Mouse (Mus musculus): ENCODE results near the gene Baiap3. TPM values are rescaled to one million over a fixed set of nuclear protein-coding genes. Genes with fewer than 3 reads are reported as not detected.

Baiap3 gene
- polyA plus RNA-seq (2012; ENCODE audit: insufficient read depth, insufficient read length, low replicate concordance, missing spikeins), result not detected in 2 replicates

- peak within 1 kb of the TSS; percentile 35 for H3K4me3 ChIP-seq (ENCODE audit: insufficient read depth, low read depth, low read length)
- no peak for TF ChIP-seq CTCF (IDR thresholded peaks at IDR 0.05; ENCODE audit: insufficient read depth, low read depth, low read length)
- no peak for TF ChIP-seq POLR2A (IDR thresholded peaks at IDR 0.05; ENCODE audit: insufficient read depth, low read depth, low read length)
- 6% methylated on average over 33 of the region's 35 CpGs for WGBS
Observed at GRCm38 (mm10) chr17:25256140-25256754, at the start of gene Baiap3. TSS of gene Baiap3 (minus strand) at chr17:25256364.

GRCm38 (mm10) chr17:25298094-25298493 lies 41.9 kb upstream of the Baiap3 start, which contains the start of gene Prss34:
TSS of gene Prss34 (plus strand) at chr17:25298394.
- Histone ChIP-seq H3K4me1 (ENCODE audit: control insufficient read depth, insufficient read depth, low read length) (no peaks in the 10 kb centered on the region), H3K4me3 (ENCODE audit: insufficient read depth, low read depth, low read length) (no peak within 1 kb of the TSS), H3K27ac (ENCODE audit: insufficient read depth, low read depth, low read length) (no peak within 1 kb of the TSS)
- TF ChIP-seq CTCF (IDR thresholded peaks at IDR 0.05; ENCODE audit: insufficient read depth, low read depth, low read length), result no peak
- no peak for TF ChIP-seq POLR2A (IDR thresholded peaks at IDR 0.05; ENCODE audit: insufficient read depth, low read depth, low read length)
- 85% methylated on average over 5 of the region's 5 CpGs for WGBS

More at GRCm38 (mm10) chr17:25256140-25256754, at the start of gene Baiap3:
- Histone ChIP-seq H3K27ac (ENCODE audit: insufficient read depth, low read depth, low read length) (no peak within 1 kb of the TSS), H3K4me1 (ENCODE audit: control insufficient read depth, insufficient read depth, low read length) (peaks cover 37% of the 10 kb centered on the region)

GRCm38 (mm10) chr17:25294111-25294510 lies 37.9 kb upstream of the Baiap3 start:
- WGBS, result 85% methylated on average over 1 of the region's 1 CpGs
- no peaks in the 10 kb centered on the region for H3K4me1 ChIP-seq (ENCODE audit: control insufficient read depth, insufficient read depth, low read length)
- H3K27ac ChIP-seq (ENCODE audit: insufficient read depth, low read depth, low read length), result no peak overlapping the region
- no peak for TF ChIP-seq CTCF (IDR thresholded peaks at IDR 0.05; ENCODE audit: insufficient read depth, low read depth, low read length)
- TF ChIP-seq POLR2A (IDR thresholded peaks at IDR 0.05; ENCODE audit: insufficient read depth, low read depth, low read length), result no peak
- H3K4me3 ChIP-seq (ENCODE audit: insufficient read depth, low read depth, low read length), result no peak overlapping the region

GRCm38 (mm10) chr17:25293495-25293894 lies 37.3 kb upstream of the Baiap3 start:
- H3K4me1 ChIP-seq (ENCODE audit: control insufficient read depth, insufficient read depth, low read length), result no peaks in the 10 kb centered on the region
- 85% methylated on average over 5 of the region's 5 CpGs for WGBS
- H3K4me3 ChIP-seq (ENCODE audit: insufficient read depth, low read depth, low read length), result no peak overlapping the region
- H3K27ac ChIP-seq (ENCODE audit: insufficient read depth, low read depth, low read length), result no peak overlapping the region
- TF ChIP-seq POLR2A (IDR thresholded peaks at IDR 0.05; ENCODE audit: insufficient read depth, low read depth, low read length) (no peak), CTCF (IDR thresholded peaks at IDR 0.05; ENCODE audit: insufficient read depth, low read depth, low read length) (no peak)

- H3K4me3 ChIP-seq (ENCODE audit: insufficient read depth, low read depth, low read length), result no peak overlapping the region
- H3K27ac ChIP-seq (ENCODE audit: insufficient read depth, low read depth, low read length), result no peak overlapping the region
- WGBS, result 34% methylated on average over 4 of the region's 4 CpGs
- no peaks in the 10 kb centered on the region for H3K4me1 ChIP-seq (ENCODE audit: control insufficient read depth, insufficient read depth, low read length)
- no peak for TF ChIP-seq POLR2A (IDR thresholded peaks at IDR 0.05; ENCODE audit: insufficient read depth, low read depth, low read length)
- TF ChIP-seq CTCF (IDR thresholded peaks at IDR 0.05; ENCODE audit: insufficient read depth, low read depth, low read length), result no peak
Observed at GRCm38 (mm10) chr17:25290411-25290810, 34.2 kb upstream of the Baiap3 start.

- 11% methylated on average over 4 of the region's 4 CpGs for WGBS
- H3K4me1 ChIP-seq (ENCODE audit: control insufficient read depth, insufficient read depth, low read length), result no peaks in the 10 kb centered on the region
Observed at GRCm38 (mm10) chr17:25288842-25289241, 32.7 kb upstream of the Baiap3 start.

GRCm38 (mm10) chr17:25285033-25285432 lies 28.9 kb upstream of the Baiap3 start:
- TF ChIP-seq CTCF (IDR thresholded peaks at IDR 0.05; ENCODE audit: insufficient read depth, low read depth, low read length) (peak; percentile 36; the same call in 1 of the 2 replicates), POLR2A (IDR thresholded peaks at IDR 0.05; ENCODE audit: insufficient read depth, low read depth, low read length) (no peak)
- no peak overlapping the region for H3K27ac ChIP-seq (ENCODE audit: insufficient read depth, low read depth, low read length)
- 14% methylated on average over 3 of the region's 3 CpGs for WGBS
- no peak overlapping the region for H3K4me3 ChIP-seq (ENCODE audit: insufficient read depth, low read depth, low read length)
- no peaks in the 10 kb centered on the region for H3K4me1 ChIP-seq (ENCODE audit: control insufficient read depth, insufficient read depth, low read length)

More at GRCm38 (mm10) chr17:25288842-25289241, 32.7 kb upstream of the Baiap3 start:
- no peak overlapping the region for H3K27ac ChIP-seq (ENCODE audit: insufficient read depth, low read depth, low read length)
- no peak overlapping the region for H3K4me3 ChIP-seq (ENCODE audit: insufficient read depth, low read depth, low read length)
- TF ChIP-seq POLR2A (IDR thresholded peaks at IDR 0.05; ENCODE audit: insufficient read depth, low read depth, low read length), result no peak
- no peak for TF ChIP-seq CTCF (IDR thresholded peaks at IDR 0.05; ENCODE audit: insufficient read depth, low read depth, low read length)

GRCm38 (mm10) chr17:25282133-25282532 lies 26.0 kb upstream of the Baiap3 start:
- TF ChIP-seq POLR2A (IDR thresholded peaks at IDR 0.05; ENCODE audit: insufficient read depth, low read depth, low read length) (no peak), CTCF (IDR thresholded peaks at IDR 0.05; ENCODE audit: insufficient read depth, low read depth, low read length) (no peak)
- H3K4me1 ChIP-seq (ENCODE audit: control insufficient read depth, insufficient read depth, low read length), result no peaks in the 10 kb centered on the region
- H3K4me3 ChIP-seq (ENCODE audit: insufficient read depth, low read depth, low read length), result no peak overlapping the region
- WGBS, result 46% methylated on average over 11 of the region's 11 CpGs
- no peak overlapping the region for H3K27ac ChIP-seq (ENCODE audit: insufficient read depth, low read depth, low read length)

GRCm38 (mm10) chr17:25275833-25276232 lies 19.7 kb upstream of the Baiap3 start:
- TF ChIP-seq CTCF (IDR thresholded peaks at IDR 0.05; ENCODE audit: insufficient read depth, low read depth, low read length), result no peak
- no peak for TF ChIP-seq POLR2A (IDR thresholded peaks at IDR 0.05; ENCODE audit: insufficient read depth, low read depth, low read length)

More at GRCm38 (mm10) chr17:25275833-25276232, 19.7 kb upstream of the Baiap3 start:
- 96% methylated on average over 3 of the region's 3 CpGs for WGBS
- H3K4me3 ChIP-seq (ENCODE audit: insufficient read depth, low read depth, low read length), result no peak overlapping the region
- no peak overlapping the region for H3K27ac ChIP-seq (ENCODE audit: insufficient read depth, low read depth, low read length)
- peaks cover 8% of the 10 kb centered on the region for H3K4me1 ChIP-seq (ENCODE audit: control insufficient read depth, insufficient read depth, low read length)
